Mouse (Mus musculus) heart, postnatal 0 days (tissue): ENCODE data around the gene Pcnx4.

Source experiments
- CTCF ChIP-seq: IDR thresholded peaks from 2 replicates; pipeline ENCODE4 v1.5.1; 2016; ENCODE audit warnings: antibody characterized with exemption, control low read depth, low read depth
- EP300 ChIP-seq: IDR thresholded peaks from 2 replicates; pipeline ENCODE4 v1.6.1; 2016; ENCODE audit warnings: antibody characterized with exemption, low read depth

DNA sequence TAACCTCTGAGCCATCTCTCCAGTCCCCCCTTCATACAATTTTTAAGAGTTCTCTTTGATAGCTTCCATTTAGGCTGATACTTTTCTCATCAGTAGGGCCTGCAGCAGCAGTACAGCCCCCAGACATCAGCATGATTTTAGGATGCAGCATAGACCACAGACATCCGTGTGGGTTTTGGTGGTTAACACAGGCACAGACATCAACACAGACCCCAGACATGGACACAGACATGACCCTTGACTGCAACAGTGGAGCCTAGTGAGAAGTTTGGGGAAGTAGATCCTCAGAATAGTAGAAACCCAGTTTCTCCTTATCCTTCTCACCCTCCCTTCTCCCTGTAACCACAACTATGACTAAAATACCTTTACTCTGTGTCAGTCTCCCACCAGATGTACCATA lies 49.2 kb downstream of the Pcnx4 start:
- TF ChIP-seq CTCF = no peak
- no peak for TF ChIP-seq EP300
